Mouse (Mus musculus) T-helper 2 cell (primary cell): Measurements from ENCODE around the gene Vti1a.

ENCODE experiments used
- in situ Hi-C: fragments of 300-600 bp; cut with MboI, MseI; formaldehyde crosslinking; loops from one replicate; pipeline ENCODE4 v1.15.1; 2025; ENCODE audit warnings: high pct_unique_total_duplicates

Gene Vti1a

DNA sequence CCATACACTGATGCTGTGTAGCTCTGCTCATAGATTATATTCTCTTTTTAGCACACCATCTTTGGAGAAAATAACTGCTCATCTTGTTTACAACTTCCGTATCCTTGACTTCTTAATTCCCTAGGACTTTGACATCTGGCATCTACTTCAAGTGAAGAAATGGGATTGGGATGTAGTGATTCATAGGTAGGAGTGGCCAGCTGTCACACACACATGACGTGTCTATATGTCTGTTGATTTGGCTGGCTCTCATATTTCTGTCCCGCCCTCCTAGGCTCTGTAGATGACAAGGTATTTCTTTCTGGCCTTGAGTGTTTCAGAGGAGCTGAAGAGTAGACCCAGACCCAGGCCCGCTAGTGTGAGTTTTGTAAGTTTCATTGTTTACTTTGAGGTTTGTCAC, 197.8 kb downstream of the Vti1a start:
- in situ Hi-C loops: no loop called here

DNA sequence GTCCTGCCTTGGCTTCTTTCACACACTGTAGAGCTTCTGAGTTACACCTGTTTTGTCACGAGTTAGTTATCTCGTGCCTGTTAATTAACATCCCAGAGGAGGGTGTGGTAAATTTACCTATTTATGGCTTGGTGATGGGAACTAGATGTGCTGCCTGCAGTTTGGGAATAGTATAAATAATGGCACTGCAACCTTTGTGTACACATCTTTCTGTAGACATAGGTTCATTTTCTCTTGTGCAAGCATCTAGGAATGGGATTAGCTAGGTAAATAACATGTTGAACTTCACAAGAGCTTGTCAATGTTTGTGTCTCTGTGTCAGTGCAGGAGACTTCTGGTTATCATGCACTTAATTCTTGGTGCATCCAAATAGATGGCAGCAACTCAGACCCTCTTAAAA, 204.1 kb downstream of the Vti1a start:
- in situ Hi-C loops: no loop called here

DNA sequence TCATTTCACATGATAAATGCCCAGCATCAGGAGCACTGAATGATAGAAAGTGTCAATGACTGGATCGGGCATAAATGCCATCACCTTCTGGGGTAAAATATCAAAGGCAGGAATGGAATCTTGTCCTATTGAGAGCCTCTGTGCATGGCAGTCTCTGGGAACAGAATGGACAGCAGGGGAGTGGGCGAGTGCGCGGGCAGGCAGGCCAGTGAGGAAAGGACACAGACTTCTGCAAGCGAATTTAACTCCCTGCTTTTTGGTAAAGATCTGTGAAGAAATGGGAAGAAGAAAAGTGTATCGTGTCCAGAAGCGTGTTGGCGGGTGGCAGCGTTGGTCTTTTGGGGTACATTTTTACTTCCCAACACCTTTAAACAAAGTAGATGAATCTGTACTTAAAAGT, 207.2 kb downstream of the Vti1a start:
- in situ Hi-C loops: no loop called here

DNA sequence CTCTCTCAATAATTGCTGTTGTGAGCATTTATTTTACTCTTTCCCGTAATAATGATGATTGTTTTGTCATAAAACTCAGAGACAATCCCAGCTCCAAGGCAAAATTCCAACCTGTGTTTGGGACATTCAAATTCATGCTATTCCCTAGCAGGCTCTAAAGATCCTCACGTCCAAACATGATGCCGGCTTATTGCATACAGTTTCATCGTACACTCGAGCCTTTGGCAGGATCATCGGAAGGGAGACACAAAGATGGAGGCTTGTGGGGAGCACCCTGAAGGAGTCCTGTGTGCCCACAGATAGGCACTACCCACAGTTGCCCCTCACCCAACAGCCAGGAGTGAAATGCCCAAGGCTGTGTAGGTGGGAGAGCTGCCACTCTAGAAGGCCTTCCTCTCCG, 208.3 kb downstream of the Vti1a start:
- in situ Hi-C loops: no loop called here

DNA sequence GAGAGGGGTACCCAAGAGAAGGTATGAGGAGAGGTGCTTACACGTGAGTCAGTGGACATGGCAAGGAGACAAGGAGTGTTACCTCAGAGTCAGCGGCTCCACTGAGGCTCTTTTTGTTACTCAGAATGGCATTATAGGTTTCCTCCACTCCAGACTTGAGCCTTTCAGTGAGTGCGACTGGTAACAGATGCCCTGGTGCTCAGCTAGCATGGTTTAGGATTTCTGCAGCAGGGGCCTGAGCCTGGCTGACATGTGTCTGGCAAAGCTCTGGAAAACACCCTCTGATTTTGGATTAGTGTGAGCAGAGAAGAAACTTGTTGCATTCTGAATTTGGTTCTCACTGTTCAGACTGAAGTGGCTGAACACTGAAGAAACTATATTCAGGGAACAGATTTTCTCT, 209.0 kb downstream of the Vti1a start:
- in situ Hi-C loops: no loop called here

DNA sequence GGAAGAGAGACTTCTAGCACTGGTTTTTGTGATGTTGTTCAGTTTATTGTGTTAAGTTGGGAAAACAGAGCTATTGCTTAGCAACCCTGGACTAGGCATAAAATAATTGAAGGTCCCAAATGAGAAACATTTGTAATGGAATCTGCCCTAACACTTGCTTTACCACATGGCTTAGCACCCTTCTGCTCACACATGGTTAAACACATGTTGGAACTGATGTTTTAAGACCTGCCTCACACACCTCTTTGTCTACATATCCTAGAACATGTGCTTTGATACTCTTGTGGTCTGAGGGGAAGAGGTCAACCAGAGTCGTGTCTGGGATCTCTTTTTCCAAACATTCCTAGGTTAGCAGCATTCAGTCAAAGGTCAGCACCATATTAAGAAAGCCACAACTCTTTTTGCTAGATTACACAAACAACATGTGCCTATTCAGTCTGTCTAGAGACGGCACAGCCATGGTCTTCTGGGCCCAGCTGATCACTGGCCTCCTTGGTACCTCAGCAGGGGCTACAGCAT, 210.7 kb downstream of the Vti1a start:
- in situ Hi-C loops: no loop called here

DNA sequence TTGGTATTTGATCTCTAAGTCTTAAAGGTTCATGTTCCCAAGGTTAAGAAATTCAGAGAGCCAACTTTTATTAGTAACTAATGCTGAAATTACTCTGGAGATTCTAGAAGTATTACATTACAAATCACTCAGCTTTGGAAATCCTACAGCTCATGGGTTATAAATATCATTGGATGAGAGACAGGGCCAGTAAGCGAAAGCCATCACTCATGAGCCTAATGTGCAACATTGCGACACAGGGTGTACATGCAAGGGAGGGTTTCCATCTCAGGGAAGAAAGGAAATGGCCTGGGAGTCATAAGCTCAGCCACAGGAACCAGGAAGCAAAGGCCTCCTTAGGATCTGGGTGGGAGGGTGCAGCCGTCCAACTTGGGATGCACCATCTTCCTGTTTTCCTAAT, 213.9 kb downstream of the Vti1a start:
- in situ Hi-C loops: no loop called here

DNA sequence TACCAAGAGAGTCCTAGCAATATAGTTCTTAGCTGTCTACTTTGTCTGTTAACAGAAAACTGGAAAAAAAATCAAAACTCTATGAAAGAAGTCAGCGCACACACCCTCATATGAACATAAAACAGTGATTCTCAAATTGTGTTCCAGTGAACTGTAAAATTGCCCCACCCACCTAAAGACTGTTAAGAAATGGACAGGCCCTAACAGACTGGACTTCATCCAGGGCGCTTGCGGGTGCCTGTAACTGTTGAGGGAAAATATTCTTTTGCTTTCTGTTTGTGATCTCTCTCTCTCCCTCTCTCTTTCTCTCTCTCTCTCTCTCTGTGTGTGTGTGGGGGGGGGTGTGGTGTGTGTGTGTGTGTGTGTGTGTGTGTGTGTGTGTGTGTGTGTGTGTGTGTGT, 216.6 kb downstream of the Vti1a start:
- in situ Hi-C loops: no loop called here

DNA sequence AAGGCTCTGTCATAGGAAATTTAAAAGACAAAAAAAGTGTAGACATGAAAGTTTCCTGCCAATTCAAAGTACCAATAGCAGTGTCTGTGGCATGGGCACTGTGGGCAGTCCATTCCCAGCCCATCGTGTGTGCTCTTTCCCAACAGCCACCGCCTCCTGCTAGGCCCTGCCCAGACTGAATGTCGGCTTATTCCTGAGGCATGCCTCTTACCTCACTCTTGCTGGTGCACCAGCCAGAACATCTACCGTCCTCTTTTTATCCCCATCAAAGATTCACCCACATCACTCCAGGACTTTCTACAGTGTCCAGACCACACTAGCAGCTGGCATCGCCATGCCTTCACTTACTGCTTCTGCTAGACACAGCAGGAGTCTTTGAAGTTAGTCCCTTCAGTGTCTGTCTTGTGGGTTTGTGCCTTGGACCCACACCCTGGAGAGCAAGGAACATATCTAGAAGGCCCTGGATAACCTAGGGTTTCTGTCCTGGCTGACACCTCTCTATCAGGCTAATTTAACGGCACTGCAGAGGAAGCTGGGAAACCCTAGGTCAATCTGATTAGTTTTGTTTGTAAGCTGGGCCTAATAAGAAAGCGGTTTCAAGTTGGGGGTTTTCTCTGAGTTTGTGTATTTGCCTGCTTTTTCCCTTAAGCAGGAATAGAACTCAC, 220.3 kb downstream of the Vti1a start:
- in situ Hi-C loops: no loop called here

DNA sequence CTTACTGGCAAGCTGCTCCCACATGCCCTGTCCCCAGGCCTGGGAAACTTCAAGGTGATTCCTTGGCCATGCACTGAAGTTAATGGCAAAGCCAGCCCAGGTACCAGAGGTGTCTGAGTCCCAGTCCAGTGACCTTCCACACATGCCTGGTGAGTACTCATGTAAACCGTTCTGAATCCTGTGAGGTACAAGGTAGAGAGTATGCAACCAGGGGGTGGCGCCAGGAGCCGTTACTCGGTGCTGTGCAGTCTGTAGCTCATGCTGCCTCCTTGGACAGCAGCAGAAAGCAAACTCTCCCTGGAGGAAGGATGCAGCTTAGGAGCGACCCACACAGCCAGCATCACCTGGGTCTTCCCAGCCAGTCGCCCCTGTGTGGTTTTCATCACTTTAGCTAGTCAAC, 221.6 kb downstream of the Vti1a start:
- in situ Hi-C loops: no loop called here

DNA sequence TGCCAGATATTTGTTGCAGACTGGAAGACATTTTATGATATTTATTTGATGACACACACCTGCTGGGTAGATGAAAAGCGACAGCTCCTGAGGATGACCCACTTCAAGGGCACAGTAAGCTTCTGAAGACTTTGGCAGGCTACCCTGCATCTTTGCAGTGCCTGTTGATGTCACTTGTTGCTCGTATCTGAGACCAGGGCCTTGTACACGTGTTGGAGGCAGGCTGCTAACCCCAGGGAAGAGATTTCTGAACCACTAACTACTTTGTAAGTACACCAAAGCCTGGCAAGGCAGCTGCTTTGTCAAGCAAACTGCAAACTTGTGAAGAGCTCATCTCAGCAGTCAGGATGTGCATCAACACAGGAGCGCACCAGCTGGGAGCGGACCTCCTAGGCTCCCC, 225.5 kb downstream of the Vti1a start:
- in situ Hi-C loops: no loop called here

DNA sequence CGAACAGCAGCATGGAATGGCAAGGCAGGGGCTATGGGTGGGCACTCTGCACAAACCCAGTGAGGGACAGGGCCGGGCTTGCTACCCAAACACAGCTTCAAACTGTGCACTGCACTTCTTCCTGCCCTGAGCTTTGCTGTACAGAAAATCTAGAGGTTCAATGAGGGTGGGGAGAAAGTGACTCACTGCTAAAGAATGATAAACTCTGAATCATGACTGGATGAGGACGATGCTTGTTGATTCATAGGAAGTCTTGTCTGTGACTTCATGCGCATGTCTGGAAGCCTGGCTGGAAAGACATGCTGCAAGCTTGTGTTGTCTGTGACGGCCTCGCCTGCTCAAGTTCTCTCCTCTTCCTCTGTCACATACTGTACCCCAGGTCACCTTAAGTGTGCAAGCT, 226.4 kb downstream of the Vti1a start:
- in situ Hi-C loops: no loop called here

DNA sequence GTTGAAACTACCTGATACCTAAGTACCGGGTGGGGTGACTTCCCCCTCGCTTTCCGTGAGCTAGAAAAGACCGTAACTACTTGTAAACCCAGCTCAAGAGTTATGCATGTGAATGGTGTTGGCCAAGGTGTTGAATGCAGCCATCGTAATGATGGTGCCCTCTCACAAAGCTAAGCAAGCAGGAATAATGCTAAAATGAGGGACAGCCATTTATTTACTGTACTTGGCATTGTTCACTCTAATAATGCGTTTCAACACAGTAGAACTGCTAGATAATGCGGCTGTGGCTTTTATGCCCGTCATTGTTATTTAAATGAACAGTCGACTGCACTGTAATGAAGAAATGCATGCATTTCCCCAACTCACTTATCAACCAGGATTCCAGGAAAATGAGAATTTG, 227.1 kb downstream of the Vti1a start:
- in situ Hi-C loops: no loop called here

DNA sequence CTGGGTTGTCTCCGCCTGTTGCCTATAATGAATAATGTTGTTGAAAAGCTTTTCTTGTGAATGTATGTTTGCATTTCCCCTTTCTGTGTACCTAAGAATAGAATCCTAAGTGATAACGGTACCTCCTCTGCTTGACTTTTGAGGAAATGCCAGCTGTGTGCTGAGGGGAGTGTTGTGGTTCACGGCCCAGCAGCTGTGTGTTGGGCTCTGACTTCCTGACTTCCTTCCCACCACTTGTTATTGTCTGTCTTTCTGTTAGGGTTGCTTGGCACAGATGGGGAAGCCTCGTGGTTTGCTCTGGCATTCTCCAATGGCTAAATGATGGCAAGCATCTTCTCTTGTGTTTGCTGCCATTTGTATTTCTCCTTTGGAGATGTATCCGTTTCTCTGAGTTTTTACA, 228.4 kb downstream of the Vti1a start:
- in situ Hi-C loops: no loop called here

DNA sequence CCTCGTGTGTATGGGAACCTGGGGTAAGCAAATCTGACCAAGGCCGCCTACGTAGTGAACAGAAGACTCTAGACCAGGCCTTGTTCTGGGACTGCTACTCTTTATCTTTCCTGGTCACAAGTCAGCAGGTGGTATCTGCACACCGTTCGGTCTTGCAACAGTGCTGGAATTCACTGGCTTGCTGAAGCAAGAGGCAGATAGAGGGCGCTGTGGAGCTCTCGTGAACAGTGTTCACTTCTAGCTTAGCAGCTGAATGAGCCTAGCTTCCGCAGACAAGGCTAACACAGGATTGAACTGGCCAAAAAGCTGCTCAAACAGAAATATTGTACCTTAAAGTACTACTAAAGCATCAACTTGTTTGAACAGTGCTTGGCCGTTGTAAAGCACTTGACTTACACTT, 229.4 kb downstream of the Vti1a start:
- in situ Hi-C loops: no loop called here

DNA sequence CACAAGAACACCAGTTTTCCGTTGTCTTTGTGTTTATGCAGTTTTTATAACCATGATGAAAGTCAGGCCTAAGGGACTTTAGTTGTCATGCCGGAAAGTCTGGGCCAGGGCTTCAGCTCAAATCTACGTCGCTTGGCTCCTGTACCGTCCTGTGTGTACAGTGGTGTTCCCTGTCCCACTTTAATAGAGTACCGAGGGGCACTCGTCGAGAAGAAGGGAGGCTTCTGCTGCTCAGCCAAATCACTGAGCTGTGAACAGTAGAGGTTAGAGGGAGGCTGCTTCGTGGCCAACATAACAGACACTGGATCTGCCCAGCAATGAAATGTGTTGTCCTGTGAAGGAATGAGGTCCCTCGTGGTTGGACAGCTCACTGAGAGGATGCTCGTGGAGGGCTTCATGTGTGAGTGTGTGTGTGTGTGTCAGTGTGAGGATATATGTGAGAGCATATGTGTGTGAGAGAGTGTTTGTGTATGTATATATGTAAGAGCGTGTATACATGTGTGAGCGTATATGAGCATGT, 230.0 kb downstream of the Vti1a start:
- in situ Hi-C loops: no loop called here

DNA sequence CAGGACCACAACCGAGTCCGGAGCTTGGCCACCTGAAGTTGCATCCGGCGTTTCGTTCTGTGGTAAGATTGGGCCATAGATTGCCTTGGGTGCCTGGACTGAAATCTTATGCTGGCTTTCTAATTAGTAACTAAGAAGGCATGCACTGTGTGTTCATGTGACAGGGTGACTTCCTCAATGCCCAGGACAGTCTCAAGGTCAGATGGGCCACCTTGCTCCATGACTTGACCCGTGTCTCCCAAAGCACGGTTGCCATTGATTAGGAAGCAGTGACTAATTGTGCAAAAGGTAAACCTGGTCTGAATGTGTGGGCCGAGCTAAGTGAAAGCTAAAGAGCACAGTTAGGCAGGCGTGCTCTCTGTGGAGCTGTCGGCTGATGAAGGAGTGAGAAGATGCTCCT, 232.1 kb downstream of the Vti1a start:
- in situ Hi-C loops: no loop called here

DNA sequence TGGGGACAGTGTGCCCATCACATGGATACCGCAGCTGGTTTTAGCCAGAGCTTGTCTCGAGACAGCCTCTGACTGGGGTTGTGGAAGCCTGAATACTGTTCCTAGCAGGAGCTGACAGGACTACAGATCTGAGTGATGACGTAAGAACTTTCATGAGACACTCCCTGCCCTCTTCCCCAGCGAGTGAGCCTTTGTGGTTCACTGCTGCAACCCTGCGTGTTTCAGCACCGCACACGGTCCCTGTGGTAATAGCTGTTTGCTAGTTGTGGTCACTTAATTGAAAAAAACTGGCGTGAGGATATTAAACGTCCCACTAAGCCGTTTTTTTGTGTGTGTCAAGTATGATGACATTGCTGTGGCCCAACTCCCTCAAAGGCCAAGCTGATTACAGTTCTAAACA, 232.6 kb downstream of the Vti1a start:
- in situ Hi-C loops: no loop called here

DNA sequence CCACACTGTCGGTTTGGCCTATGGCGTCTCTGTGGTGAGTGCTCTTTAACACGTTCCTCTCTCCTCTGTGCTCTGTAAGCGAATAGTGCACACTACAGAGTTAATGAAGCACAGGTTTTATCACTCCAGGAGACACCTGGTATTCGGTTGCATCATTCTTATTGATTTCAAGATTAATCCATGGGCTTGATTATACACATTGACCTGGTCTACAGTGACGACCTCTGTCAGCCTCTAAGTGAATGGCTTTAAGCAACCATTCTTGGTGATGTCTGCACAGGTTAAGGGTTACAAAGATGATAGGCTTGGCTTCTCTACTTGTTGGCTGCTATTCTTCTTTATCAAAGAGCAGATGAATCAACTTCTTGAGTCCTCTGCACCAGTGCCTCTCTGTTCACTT, 234.1 kb downstream of the Vti1a start:
- in situ Hi-C loops: no loop called here

DNA sequence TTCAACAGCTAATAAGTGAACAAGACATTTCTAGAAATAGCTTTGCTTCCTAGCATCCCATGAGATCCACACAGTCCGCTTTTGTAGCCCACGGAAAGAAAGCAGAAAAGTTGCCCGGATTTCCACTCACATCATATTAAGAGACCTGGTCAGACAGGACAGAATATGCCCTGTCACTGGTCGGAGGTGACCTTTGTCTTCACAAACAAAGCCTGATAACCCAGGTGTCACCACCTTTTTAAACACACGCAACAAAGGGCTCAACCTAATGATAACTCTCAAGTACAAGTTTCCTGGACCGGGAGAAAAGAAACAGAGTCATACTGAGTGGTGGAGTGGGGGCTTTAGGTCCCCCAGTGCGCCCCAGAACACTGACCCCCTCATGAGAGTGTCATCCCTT, 236.2 kb downstream of the Vti1a start:
- in situ Hi-C loops: no loop called here

DNA sequence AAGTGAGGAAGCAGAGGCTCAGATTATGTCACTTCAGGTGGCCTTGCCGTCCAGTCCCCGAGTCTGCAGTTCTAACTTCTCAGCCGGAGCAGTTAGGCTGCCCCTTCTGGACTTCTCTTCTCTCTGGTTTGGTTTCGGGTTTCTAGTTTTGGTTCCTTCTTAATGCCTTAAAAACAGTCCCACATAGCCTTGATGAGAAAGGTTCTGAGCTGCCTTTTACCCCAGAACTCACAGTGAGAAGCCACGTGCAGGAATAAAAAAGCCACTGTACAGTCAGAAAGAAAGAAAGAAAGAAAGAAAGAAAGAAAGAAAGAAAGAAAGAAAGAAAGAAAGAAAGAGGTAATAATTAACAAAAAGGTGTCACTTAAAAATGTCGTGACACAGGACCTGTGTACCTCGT, 236.8 kb downstream of the Vti1a start:
- in situ Hi-C loops: no loop called here

DNA sequence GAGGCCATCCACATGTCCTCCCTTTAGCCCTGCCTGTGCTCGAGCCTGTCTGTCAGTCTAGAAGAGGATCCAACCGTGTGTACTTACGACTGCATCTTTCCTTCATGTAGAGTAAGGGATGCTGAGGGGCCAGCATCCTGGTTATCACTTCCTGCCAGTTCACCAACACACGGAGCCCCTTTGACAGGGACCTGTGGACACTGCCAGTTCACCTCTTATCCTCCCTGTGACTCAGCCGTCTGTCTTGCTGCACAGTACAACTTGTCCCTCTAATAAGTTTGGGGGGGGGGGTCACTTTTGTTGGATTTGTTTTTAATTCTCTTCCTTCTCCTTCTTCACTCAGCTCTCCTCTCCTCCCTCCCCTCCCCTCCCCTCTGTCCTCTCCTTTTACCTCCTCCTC, 238.2 kb downstream of the Vti1a start:
- in situ Hi-C loops: no loop called here

DNA sequence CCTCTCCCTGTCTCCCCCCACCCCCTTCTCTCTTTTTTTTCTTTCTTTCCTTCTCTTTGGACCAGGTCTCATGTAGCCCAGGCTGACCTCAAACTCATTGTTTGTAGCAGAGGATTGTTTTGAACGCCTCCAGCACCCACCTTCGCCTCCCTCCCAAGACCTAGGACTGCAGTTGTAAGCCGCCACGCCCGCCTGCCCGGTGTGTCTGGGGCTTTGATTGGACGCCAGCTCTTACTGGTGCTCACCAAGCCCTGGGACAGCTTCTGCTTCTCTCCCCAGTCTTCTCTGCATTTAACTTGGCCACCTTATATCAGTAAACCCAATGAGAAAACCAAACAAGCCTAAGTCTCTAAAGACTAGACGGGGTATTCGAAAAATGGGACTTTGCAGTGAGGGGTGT, 238.6 kb downstream of the Vti1a start:
- in situ Hi-C loops: no loop called here
